Mouse (Mus musculus): ENCODE results near the gene Abcg4. TPM values are rescaled to one million over a fixed set of nuclear protein-coding genes. Genes with fewer than 3 reads are reported as not detected.

The Abcg4 gene
- polyA plus RNA-seq, 1 experiment from 2014 or later, result 6.4 TPM

DNA sequence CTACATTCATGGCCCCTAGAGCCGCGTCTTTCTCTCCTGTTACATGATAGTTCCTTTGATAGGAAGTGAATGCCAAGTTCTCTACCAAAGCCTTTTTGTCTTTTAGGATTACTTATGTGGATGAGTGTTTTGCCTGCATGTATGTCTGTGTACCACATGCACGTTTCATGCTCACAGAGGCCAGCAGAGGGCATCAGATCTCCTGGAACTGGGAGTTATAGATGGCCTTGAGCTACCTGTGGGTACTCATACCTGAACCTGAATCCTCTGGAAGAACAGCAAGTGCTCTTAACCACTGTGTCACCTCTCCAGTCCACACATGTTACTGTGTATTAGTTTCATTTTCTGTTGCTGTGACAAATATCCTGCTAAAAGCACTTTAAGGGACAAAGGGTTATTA is 4.1 kb upstream of the Abcg4 start:
- H3K36me3 ChIP-seq, result peaks cover 74% of the 10 kb centered on the region
- H3K27ac ChIP-seq (replicated peaks), result no peak overlapping the region
- no peak overlapping the region for H3K4me3 ChIP-seq
- H3K9me3 ChIP-seq (replicated peaks), result peaks cover 8% of the 10 kb centered on the region; the same call in 1 of the 2 replicates
- peaks cover 27% of the 10 kb centered on the region for H3K27me3 ChIP-seq (ENCODE audit: low read depth, poor library complexity, severe bottlenecking)
- peaks cover 21% of the 10 kb centered on the region for H3K4me1 ChIP-seq
- peak; percentile 26 for DNase-seq (ENCODE audit: low spot score)
- WGBS, result 76% methylated on average over 3 of the region's 3 CpGs

DNA sequence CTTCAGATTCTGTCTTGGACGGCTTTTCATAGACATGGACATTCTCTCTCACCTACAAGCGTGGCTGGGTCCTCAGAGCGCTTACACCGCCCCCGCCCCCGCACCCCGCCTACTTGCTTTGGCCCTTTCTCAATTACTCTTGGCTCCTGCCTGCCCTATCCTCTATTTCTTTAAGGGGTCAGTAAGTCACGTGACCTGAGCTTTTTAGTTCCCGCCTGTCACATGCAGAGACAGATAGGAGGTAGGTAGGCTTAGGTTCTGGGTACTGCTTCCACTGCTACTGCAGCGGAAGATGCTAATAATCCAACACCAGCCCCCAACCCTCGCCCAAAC is 510 bp upstream of the Abcg4 start:
- Histone ChIP-seq H3K4me1 (peaks cover 40% of the 10 kb centered on the region), H3K36me3 (peaks cover 40% of the 10 kb centered on the region), H3K4me3 (peak overlapping the region; percentile 82), H3K27me3 (ENCODE audit: low read depth, poor library complexity, severe bottlenecking) (peaks cover 46% of the 10 kb centered on the region), H3K27ac (replicated peaks) (peak overlapping the region; percentile 79), H3K9me3 (replicated peaks) (peaks cover 8% of the 10 kb centered on the region; the same call in 1 of the 2 replicates)
- WGBS, result 4% methylated on average over 11 of the region's 11 CpGs
- DNase-seq (ENCODE audit: low spot score), result peak; percentile 28

DNA sequence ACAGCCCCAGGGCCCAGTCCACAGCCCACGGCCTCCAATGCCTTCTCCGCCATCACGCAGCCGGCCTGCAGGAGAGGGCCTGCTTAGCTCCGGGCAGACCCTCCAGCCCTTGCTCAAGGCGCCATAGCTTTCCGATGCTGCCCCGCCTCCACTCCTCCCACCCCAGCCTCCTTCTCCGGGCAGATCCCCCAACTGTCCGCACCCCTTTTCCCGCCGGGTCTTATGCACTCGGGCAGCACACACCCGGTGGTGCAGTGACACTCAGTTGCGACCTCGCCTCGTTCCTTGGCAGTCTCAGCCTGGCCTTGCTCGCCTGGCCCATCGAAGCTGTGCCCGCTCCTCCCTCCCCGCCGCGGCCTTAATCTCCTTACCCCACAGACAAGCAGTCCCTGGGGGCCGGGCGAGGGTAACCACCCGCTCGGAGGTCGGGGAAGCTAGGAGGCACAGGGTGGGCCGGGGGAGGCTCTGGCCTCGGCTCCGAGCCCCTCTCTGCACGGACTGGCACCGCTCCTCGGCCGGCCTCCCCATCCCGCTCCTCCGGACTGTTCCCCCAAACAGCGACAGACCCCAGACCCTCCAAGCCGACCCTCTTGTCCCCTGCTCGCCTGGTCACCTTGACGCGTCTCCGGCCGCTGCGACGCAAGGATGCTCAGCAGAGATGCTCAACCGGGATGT is 877 bp downstream of the Abcg4 start:
- DNase-seq (ENCODE audit: low spot score), result no peak
- Histone ChIP-seq H3K27ac (replicated peaks) (peak overlapping the region; percentile 79), H3K4me1 (peaks cover 40% of the 10 kb centered on the region), H3K36me3 (peaks cover 30% of the 10 kb centered on the region), H3K9me3 (replicated peaks) (peaks cover 8% of the 10 kb centered on the region; the same call in 1 of the 2 replicates), H3K4me3 (peak overlapping the region; percentile 82), H3K27me3 (ENCODE audit: low read depth, poor library complexity, severe bottlenecking) (peaks cover 46% of the 10 kb centered on the region)
- WGBS, result under 1% methylated on average over 47 of the region's 47 CpGs

DNA sequence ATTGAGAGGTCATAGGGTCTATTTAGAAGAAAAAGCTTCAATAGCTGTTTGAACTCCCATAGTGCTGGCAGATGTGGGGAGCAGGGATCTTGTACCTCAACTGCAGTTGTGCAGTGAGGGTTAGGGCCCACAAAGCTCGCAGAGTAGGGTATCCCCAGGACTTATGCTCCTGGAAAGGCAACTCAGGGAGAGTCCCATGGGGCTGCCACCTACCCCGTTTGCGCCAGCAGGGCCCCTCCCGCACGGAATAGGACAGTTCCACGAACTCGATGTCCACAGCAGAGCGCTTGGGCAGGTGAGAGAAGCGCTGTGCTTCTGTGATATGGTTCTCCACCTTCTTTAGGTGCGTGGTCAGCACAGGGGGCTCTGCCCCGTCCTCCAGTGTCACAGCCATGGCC is 1.4 kb downstream of the Abcg4 start:
- H3K27me3 ChIP-seq (ENCODE audit: low read depth, poor library complexity, severe bottlenecking), result peaks cover 46% of the 10 kb centered on the region
- peak overlapping the region; percentile 82 for H3K4me3 ChIP-seq
- H3K27ac ChIP-seq (replicated peaks), result peak overlapping the region; percentile 79
- peaks cover 40% of the 10 kb centered on the region for H3K4me1 ChIP-seq
- DNase-seq (ENCODE audit: low spot score), result no peak
- peaks cover 8% of the 10 kb centered on the region; the same call in 1 of the 2 replicates for H3K9me3 ChIP-seq (replicated peaks)
- WGBS, result 6% methylated on average over 11 of the region's 11 CpGs
- H3K36me3 ChIP-seq, result peaks cover 24% of the 10 kb centered on the region

DNA sequence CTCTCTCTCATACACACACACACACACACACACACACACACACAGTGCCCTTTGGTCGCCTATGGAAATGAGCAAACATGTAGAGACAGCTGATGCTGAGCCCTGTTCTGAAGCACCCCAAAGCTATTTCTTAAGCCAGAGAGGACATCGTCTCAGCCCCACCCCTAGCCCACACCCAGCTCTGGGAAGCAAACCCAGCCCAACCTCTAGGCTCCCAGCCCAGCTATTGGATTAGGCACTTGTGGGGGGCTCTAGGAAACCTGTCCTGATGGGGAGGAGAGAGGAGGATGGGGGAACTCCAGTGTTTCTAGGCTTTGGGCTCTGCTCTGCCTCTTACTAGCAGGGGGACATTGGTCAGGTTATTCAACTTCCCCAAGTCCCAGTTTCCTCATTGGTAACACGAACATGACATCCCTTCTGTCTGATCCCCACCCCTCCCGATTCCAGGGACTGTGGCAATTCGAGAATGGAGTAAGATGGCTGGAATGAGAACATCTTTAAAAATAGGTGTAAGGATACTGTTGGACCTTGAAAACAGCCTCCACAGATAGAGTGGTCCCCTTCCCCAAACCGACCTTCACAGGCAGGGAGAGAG is 2.1 kb downstream of the Abcg4 start:
- H3K27ac ChIP-seq (replicated peaks), result peak overlapping the region; percentile 79; the same call in 1 of the 2 replicates
- H3K36me3 ChIP-seq, result peaks cover 22% of the 10 kb centered on the region
- H3K4me1 ChIP-seq, result peaks cover 40% of the 10 kb centered on the region
- peak overlapping the region; percentile 82; the same call in 1 of the 2 replicates for H3K4me3 ChIP-seq
- H3K27me3 ChIP-seq (ENCODE audit: low read depth, poor library complexity, severe bottlenecking), result peaks cover 46% of the 10 kb centered on the region
- H3K9me3 ChIP-seq (replicated peaks), result peaks cover 8% of the 10 kb centered on the region; the same call in 1 of the 2 replicates
- DNase-seq (ENCODE audit: low spot score), result no peak
- WGBS, result 10% methylated on average over 6 of the region's 6 CpGs

DNA sequence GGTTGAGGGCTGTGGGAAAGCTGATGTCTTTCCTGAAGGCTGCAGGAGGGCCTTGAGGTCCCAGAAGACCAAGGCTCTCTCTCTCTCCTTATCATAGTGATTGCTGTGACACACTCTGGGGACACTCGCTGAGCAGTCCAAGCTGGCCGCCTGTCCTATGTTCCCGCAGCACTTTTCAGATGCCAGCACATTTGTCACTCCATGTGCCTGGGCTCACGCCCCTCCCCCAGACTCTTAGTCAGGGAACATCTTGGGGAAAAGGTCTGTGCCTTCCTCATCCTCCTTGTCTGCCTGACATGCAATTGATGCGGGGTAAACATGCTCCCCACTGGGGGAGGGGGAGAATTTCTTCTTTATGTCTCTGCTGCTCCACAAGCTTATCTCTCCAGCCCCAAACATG is 5.2 kb downstream of the Abcg4 start:
- H3K4me1 ChIP-seq, result peaks cover 27% of the 10 kb centered on the region
- WGBS, result 85% methylated on average over 5 of the region's 5 CpGs
- peaks cover 27% of the 10 kb centered on the region for H3K27me3 ChIP-seq (ENCODE audit: low read depth, poor library complexity, severe bottlenecking)
- no peaks in the 10 kb centered on the region for H3K9me3 ChIP-seq (replicated peaks)
- H3K27ac ChIP-seq (replicated peaks), result no peak overlapping the region
- DNase-seq (ENCODE audit: low spot score), result no peak
- peaks cover 36% of the 10 kb centered on the region for H3K36me3 ChIP-seq
- no peak overlapping the region for H3K4me3 ChIP-seq

DNA sequence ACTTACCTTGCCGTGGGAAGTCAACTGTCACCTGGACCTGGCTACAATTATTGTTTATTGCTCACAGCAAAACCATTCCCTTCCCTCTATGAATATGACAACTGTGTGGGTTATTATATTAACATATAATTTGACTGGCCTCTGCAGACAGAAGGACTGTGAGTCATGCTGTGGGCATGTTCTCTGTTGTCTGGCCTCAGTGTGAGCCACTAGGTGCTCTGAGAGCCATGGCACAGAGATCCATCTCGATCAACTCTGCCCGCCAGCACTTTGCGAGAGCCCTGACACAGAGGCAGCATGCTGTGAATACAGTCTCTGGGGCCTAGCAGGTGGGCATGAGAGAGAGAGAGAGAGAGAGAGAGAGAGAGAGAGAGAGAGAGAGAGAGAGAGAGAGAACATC is 18.4 kb downstream of the Abcg4 start:
- 91% methylated on average over 4 of the region's 4 CpGs for WGBS
- H3K27ac ChIP-seq (replicated peaks), result no peak overlapping the region

DNA sequence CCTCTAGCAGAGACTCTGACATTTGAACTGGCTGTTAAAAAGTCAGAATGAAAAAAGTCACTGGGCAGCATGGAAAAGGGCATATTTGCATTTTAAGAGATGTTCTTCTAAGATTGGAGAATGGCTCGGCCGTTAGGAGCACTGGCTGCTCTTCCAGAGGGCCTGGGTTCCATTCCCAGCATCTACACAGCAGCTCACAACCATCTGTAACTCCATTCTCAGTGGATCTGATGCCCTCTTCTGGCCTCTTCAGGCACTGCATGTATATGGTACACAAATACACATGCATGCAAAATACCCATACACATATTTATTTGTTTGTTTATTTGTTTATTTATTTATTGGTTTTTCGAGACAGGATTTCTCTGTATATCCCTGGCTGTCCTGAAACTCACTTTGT is 19.3 kb downstream of the Abcg4 start:
- H3K9me3 ChIP-seq (replicated peaks), result no peaks in the 10 kb centered on the region
- H3K27ac ChIP-seq (replicated peaks), result no peak overlapping the region
- no peak overlapping the region for H3K4me3 ChIP-seq
- H3K27me3 ChIP-seq (ENCODE audit: low read depth, poor library complexity, severe bottlenecking), result no peaks in the 10 kb centered on the region
- peaks cover 30% of the 10 kb centered on the region for H3K4me1 ChIP-seq
- no peak for DNase-seq (ENCODE audit: low spot score)
- H3K36me3 ChIP-seq, result peaks cover 8% of the 10 kb centered on the region
- 82% methylated on average over 3 of the region's 3 CpGs for WGBS

More for the DNA sequence above, 18.4 kb downstream of the Abcg4 start:
- Histone ChIP-seq H3K4me3 (no peak overlapping the region), H3K4me1 (peaks cover 24% of the 10 kb centered on the region), H3K27me3 (ENCODE audit: low read depth, poor library complexity, severe bottlenecking) (no peaks in the 10 kb centered on the region), H3K36me3 (peaks cover 16% of the 10 kb centered on the region), H3K9me3 (replicated peaks) (no peaks in the 10 kb centered on the region)
- no peak for DNase-seq (ENCODE audit: low spot score)

DNA sequence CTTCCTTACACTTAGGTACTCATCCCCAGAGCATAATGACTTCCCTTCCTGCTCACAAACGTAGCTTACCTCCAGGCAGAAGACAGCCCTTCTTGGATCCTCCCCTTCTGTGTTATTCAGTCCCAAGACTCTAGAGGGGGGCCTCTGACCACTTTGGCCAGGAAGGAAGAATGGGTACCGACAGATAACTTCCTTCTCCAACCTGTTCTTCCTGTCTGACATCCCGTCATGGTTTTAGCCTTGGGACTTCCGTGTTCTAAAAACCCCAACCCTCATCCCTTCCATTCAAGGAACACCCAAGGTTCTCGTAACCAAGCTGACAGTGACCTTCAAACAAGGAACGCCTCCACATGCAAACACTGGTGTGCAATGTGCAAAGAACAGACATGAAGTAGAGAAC is 20.0 kb downstream of the Abcg4 start, which contains the start of gene Nlrx1:
Gene Nlrx1 (minus strand): TSS at position 168 of the 400 bp plus-strand sequence.
- Histone ChIP-seq H3K4me1 (peaks cover 30% of the 10 kb centered on the region), H3K27ac (replicated peaks) (peak within 1 kb of the TSS; percentile 90), H3K27me3 (ENCODE audit: low read depth, poor library complexity, severe bottlenecking) (no peaks in the 10 kb centered on the region), H3K4me3 (peak within 1 kb of the TSS; percentile 65), H3K9me3 (replicated peaks) (no peaks in the 10 kb centered on the region), H3K36me3 (0 out of 2 replicates have a peak, but pooled peaks cover 2% of the 10 kb centered on the region)
- DNase-seq (ENCODE audit: low spot score), result no peak
- 89% methylated on average over 6 of the region's 6 CpGs for WGBS

DNA sequence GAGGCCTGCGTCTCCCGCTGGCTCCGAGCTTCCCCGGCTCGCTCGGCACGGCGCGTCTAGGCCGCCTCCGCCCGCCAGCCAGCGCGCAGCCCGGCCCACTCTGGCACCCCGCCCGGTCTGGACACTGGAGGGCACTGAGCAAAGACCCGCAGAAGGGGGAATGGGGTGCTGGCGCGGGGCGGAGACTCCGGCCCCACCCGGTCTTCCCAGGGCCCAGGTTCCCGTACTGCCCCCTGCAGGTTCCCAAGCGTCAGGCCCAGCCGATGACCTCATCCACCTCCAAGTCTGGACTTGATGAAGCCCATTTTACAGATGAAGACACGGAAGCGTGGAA is 20.4 kb downstream of the Abcg4 start:
- H3K27me3 ChIP-seq (ENCODE audit: low read depth, poor library complexity, severe bottlenecking), result no peaks in the 10 kb centered on the region
- no peaks in the 10 kb centered on the region for H3K36me3 ChIP-seq
- peak; percentile 77 for DNase-seq (ENCODE audit: low spot score)
- H3K9me3 ChIP-seq (replicated peaks), result no peaks in the 10 kb centered on the region
- WGBS, result 7% methylated on average over 28 of the region's 28 CpGs
- peaks cover 30% of the 10 kb centered on the region for H3K4me1 ChIP-seq
- H3K4me3 ChIP-seq, result peak overlapping the region; percentile 65
- peak overlapping the region; percentile 90 for H3K27ac ChIP-seq (replicated peaks)

DNA sequence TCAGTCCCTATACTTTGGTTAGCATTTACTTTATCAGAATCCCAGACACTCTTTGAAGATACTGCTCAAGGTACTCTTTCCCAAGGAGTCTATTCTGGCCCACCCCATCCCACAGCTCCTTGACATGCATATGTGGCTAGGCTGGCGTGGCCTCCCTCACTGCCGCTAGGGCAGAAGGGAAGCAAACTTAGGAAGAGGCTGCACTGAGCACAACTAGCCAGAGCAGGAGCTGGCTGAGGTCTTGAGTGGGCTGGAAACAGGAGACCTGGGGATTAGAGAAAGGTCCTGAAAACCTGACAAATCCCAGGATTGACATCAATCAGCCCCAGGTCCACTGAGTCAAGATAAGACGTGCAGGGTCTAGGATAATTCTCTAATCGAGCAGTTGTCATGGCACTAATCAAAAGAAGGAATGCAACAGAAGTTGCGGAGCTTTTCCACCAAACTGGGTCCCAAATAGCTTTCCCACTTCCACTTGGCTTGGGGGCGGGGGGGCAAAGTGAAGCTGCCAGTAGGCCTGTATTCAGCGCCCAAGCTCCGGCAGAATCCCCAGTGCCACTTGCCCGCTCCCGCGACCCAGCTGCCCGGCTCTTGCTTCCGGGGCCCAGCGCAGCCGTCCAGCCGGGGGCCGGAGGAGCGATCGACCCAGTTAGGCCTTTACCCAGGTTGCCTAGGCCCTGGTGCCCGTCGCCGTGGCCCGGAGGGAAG is 20.9 kb downstream of the Abcg4 start:
- peak; percentile 44 for DNase-seq (ENCODE audit: low spot score)
- peaks cover 30% of the 10 kb centered on the region for H3K4me1 ChIP-seq
- peak overlapping the region; percentile 90 for H3K27ac ChIP-seq (replicated peaks)
- WGBS, result 9% methylated on average over 23 of the region's 23 CpGs
- H3K9me3 ChIP-seq (replicated peaks), result no peaks in the 10 kb centered on the region
- H3K4me3 ChIP-seq, result peak overlapping the region; percentile 65
- H3K36me3 ChIP-seq, result no peaks in the 10 kb centered on the region
- H3K27me3 ChIP-seq (ENCODE audit: low read depth, poor library complexity, severe bottlenecking), result no peaks in the 10 kb centered on the region

DNA sequence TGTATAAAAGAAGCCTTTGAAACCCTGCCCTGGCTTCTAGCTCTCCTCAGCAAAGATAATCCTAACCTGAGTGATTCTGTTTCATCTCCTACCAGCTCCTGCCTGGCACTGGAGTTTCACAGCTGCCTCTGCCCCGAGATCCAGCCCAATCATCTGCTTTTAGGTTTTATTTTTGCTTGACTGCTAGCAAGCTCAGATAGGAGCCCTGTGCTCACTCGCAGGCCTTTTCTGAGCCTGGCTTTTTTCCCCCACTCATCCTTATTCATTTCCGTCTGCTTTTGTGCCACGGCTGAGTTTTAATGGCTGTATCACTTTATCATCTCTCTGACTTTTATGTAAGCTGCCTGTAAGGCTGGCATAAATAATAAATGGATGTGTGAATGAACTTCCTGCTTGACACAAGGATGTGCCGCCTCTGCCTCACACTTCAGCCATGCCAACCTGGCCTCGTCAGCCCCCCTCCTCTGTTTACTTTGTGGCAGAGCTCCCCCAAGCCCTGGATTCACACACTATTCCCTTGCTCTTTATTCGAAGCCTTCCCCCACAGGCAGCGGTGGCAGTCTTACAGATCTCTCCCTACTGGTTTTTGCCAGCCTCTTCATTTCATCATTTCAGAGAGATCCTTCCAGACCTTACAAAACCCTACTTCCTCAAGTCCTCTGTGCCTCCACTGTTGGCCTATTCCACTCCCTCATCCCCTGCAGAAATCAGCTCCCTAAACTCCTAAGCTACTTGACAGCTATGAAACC is 21.8 kb downstream of the Abcg4 start:
- Histone ChIP-seq H3K9me3 (replicated peaks) (no peaks in the 10 kb centered on the region), H3K36me3 (no peaks in the 10 kb centered on the region), H3K4me3 (no peak overlapping the region), H3K4me1 (peaks cover 30% of the 10 kb centered on the region), H3K27me3 (ENCODE audit: low read depth, poor library complexity, severe bottlenecking) (no peaks in the 10 kb centered on the region), H3K27ac (replicated peaks) (no peak overlapping the region)
- 71% methylated on average over 8 of the region's 8 CpGs for WGBS
- no peak for DNase-seq (ENCODE audit: low spot score)

Measured in midbrain, embryonic 10.5 days (tissue).